Mouse (Mus musculus): ENCODE measurements around the gene Nfyb. TPM values are rescaled to one million over a fixed set of nuclear protein-coding genes. Genes with fewer than 3 reads are reported as not detected.

Nfyb gene
- total and polyA plus RNA-seq, 3 experiments = 24.0 to 39.6 (median 26.6) TPM

DNA sequence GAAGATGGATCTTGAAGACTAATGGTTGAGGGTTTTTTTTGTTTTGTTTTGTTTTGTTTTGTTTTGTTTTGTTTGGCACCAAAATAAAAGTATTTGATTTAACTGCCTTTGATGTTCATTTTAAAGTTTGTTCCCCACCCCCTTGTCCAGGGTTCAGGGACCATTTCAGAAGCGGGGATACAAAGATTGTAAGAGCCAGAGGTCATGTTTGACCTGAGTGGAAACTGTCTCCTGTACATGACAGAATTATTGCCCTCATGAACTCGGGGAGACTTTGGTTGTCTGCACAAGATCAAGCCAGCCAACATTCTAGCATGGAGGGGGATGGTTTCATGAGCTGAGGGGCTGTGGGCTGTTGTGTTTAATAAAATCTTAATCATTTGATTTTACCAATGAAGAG lies 28.4 kb upstream of the Nfyb start:
- Histone ChIP-seq H3K36me3 (replicated peaks in 1 of 2; ENCODE audit: control insufficient read depth in 1 of 2, insufficient read depth in 1 of 2, low read length in 1 of 2) (no peaks in the 10 kb centered on the region), H3K27me3 (replicated peaks) (no peaks in the 10 kb centered on the region), H3K27ac (ENCODE audit: insufficient read depth, low read depth) (no peak overlapping the region), H3K79me2 (replicated peaks; ENCODE audit: control insufficient read depth, extremely low read depth, insufficient read depth, poor library complexity, severe bottlenecking) (no peaks in the 10 kb centered on the region), H3K4me2 (ENCODE audit: insufficient read depth, low read depth, poor library complexity, severe bottlenecking) (no peak overlapping the region), H3K9ac (ENCODE audit: insufficient read depth, low read depth) (no peak overlapping the region), H3K9me3 (replicated peaks; ENCODE audit: low read length) (peaks cover 4% of the 10 kb centered on the region), H3K4me3 (replicated peaks in 1 of 3; ENCODE audit: low read depth in 2 of 3, low read length in 2 of 3, poor library complexity in 1 of 3) (no peak overlapping the region), H3K4me1 (ENCODE audit: control insufficient read depth in 1 of 2, insufficient read depth in 2 of 2) (peaks cover 11 to 25% of the 10 kb centered on the region in 2 experiments)
- TF ChIP-seq CHD1 (IDR thresholded peaks at IDR 0.05; ENCODE audit: low read depth, low read length) (no peak), KAT2A (IDR thresholded peaks at IDR 0.05; ENCODE audit: insufficient replicate concordance, low read length) (no peak), MXI1 (IDR thresholded peaks at IDR 0.05; ENCODE audit: low read depth, low read length) (no peak), TBP (conservative IDR thresholded peaks at IDR 0.05; ENCODE audit: low read depth, low read length) (no peak), MAFK (IDR thresholded peaks at IDR 0.05; ENCODE audit: insufficient replicate concordance, low read length) (no peak), NRF1 (IDR thresholded peaks at IDR 0.05; ENCODE audit: low read depth, low read length) (no peak), CTCF (conservative IDR thresholded peaks at IDR 0.05 in 1 of 2, IDR thresholded peaks at IDR 0.05 in 1 of 2; ENCODE audit: low read depth in 2 of 2, low read length in 2 of 2) (no peak), POLR2AphosphoS2 (IDR thresholded peaks at IDR 0.05; ENCODE audit: low read depth, low read length) (no peak), MYC (IDR thresholded peaks at IDR 0.05; ENCODE audit: low read depth, low read length) (no peak), ZMIZ1 (IDR thresholded peaks at IDR 0.05; ENCODE audit: low read depth, low read length) (no peak), USF1 (IDR thresholded peaks at IDR 0.05; ENCODE audit: low read depth, low read length) (no peak), TCF12 (IDR thresholded peaks at IDR 0.05; ENCODE audit: low read depth, low read length) (no peak)
- dilution Hi-C loops (cut with MboI; ENCODE audit: extremely low pct_ligation_motif_present, extremely low pct_unique_long_range_greater_than_20kb, low sequenced_read_pairs) = no loop called here
- in situ Hi-C loops (cut with MboI; ENCODE audit: low pct_ligation_motif_present, low pct_unique_long_range_greater_than_20kb, low sequenced_read_pairs) = loop anchor here (25.0 kb wide), 1 partner anchor 420 kb away; no protein-coding TSS in a partner anchor
- DNase-seq (ENCODE audit: extremely low read depth) = no peak

DNA sequence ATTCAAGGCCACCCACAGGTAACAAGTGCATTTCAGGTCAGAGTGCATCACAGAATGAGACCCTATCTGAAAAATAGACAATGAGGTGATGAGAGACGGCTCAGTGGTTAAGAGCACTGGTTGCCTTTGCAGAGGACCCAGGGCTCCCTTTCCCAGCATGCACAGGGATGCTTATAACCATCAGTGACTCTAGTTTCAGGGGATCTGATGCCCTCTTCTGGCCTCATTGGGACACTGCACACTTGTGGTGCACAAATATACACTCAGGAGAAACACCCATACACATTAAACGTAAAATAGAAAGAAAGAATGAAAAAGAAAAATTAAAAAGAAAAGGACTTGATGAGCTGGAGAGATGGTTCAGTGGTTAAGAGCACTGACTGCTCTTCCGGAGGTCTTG lies 27.8 kb upstream of the Nfyb start:
- peaks cover 7 to 19% of the 10 kb centered on the region in 2 experiments for H3K4me1 ChIP-seq (ENCODE audit: control insufficient read depth in 1 of 2, insufficient read depth in 2 of 2)
- no peaks in the 10 kb centered on the region for H3K36me3 ChIP-seq (replicated peaks in 1 of 2; ENCODE audit: control insufficient read depth in 1 of 2, insufficient read depth in 1 of 2, low read length in 1 of 2)
- no peak overlapping the region for H3K4me3 ChIP-seq (replicated peaks in 1 of 3; ENCODE audit: low read depth in 2 of 3, low read length in 2 of 3, poor library complexity in 1 of 3)
- no peaks in the 10 kb centered on the region for H3K27me3 ChIP-seq (replicated peaks)
- in situ Hi-C loops (cut with MboI; ENCODE audit: low pct_ligation_motif_present, low pct_unique_long_range_greater_than_20kb, low sequenced_read_pairs) (loop anchor here (25.0 kb wide), 1 partner anchor 421 kb away; no protein-coding TSS in a partner anchor), dilution Hi-C loops (cut with MboI; ENCODE audit: extremely low pct_ligation_motif_present, extremely low pct_unique_long_range_greater_than_20kb, low sequenced_read_pairs) (no loop called here)
- peaks cover 4% of the 10 kb centered on the region for H3K9me3 ChIP-seq (replicated peaks; ENCODE audit: low read length)
- H3K4me2 ChIP-seq (ENCODE audit: insufficient read depth, low read depth, poor library complexity, severe bottlenecking) = no peak overlapping the region
- no peaks in the 10 kb centered on the region for H3K79me2 ChIP-seq (replicated peaks; ENCODE audit: control insufficient read depth, extremely low read depth, insufficient read depth, poor library complexity, severe bottlenecking)
- H3K9ac ChIP-seq (ENCODE audit: insufficient read depth, low read depth) = no peak overlapping the region
- H3K27ac ChIP-seq (ENCODE audit: insufficient read depth, low read depth) = no peak overlapping the region
- no peak for DNase-seq (ENCODE audit: extremely low read depth)
- TF ChIP-seq JUN (IDR thresholded peaks at IDR 0.05; ENCODE audit: insufficient read depth, low read depth, low read length) = no peak
- no peak for TF ChIP-seq ELF1 (IDR thresholded peaks at IDR 0.05; ENCODE audit: low read depth, low read length)
- TF ChIP-seq EP300 (IDR thresholded peaks at IDR 0.05; ENCODE audit: low read length) = no peak
- no peak for TF ChIP-seq MAZ (IDR thresholded peaks at IDR 0.05; ENCODE audit: low read depth, low read length)
- no peak for TF ChIP-seq ZNF384 (IDR thresholded peaks at IDR 0.05; ENCODE audit: low read depth, low read length)
- no peak for TF ChIP-seq E2F4 (IDR thresholded peaks at IDR 0.05; ENCODE audit: insufficient replicate concordance, low read depth, low read length)
- peak in 1 of 2 experiments; percentile 31; a peak in 2 of 4 replicates for TF ChIP-seq CTCF (conservative IDR thresholded peaks at IDR 0.05 in 1 of 2, IDR thresholded peaks at IDR 0.05 in 1 of 2; ENCODE audit: low read depth in 2 of 2, low read length in 2 of 2)

Measured in CH12.LX (cell line).